Mouse (Mus musculus) thymus, adult 2 months (tissue): ENCODE measurements around the gene Inhbe. TPM values are rescaled to one million over a fixed set of nuclear protein-coding genes. Genes with fewer than 3 reads are reported as not detected.

ENCODE experiments used
- DNase-seq: peaks from one replicate; pipeline ENCODE4 v3.0.0; 2021
- H3K27ac ChIP-seq: fragments of 200-500 bp; 2 replicates; pipeline ENCODE4 v1.5.1; 2012; ENCODE audit warnings: low read length, control low read depth; ENCODE audit not compliant: control insufficient read depth, insufficient read depth
- H3K27me3 ChIP-seq: fragments of 200-500 bp; 2 replicates; pipeline ENCODE4 v1.6.1; 2012; ENCODE audit warnings: mild to moderate bottlenecking, low read length, moderate library complexity, mixed read lengths; ENCODE audit not compliant: control insufficient read depth, insufficient read depth
- H3K36me3 ChIP-seq: fragments of 200-500 bp; 2 replicates; pipeline ENCODE4 v1.6.1; 2012; ENCODE audit warnings: mild to moderate bottlenecking, low read length, moderate library complexity; ENCODE audit not compliant: control insufficient read depth, insufficient read depth
- H3K4me1 ChIP-seq: fragments of 200-500 bp; replicated peaks from 2 replicates; pipeline ENCODE4 v1.6.1; 2012; ENCODE audit warnings: low read length; ENCODE audit not compliant: control insufficient read depth, insufficient read depth
- H3K4me3 ChIP-seq: fragments of 200-500 bp; 2 replicates; pipeline ENCODE4 v1.5.1; 2012; ENCODE audit warnings: mild to moderate bottlenecking, low read length, control low read depth, moderate library complexity; ENCODE audit not compliant: control insufficient read depth, insufficient read depth
- CTCF ChIP-seq: fragments of 200-500 bp; IDR thresholded peaks from 2 replicates; pipeline ENCODE4 v1.5.1; 2012; ENCODE audit warnings: mild to moderate bottlenecking, control low read depth, low read length, moderate library complexity, borderline replicate concordance; ENCODE audit not compliant: control insufficient read depth, poor library complexity, insufficient read depth; ENCODE audit errors: extremely low read depth
- POLR2A ChIP-seq: fragments of 200-500 bp; IDR thresholded peaks from 2 replicates; pipeline ENCODE4 v1.6.1; 2012; ENCODE audit warnings: mild to moderate bottlenecking, low read length, control low read depth, moderate library complexity; ENCODE audit not compliant: control insufficient read depth, poor library complexity, insufficient read depth; ENCODE audit errors: extremely low read depth
- WGBS: fragments of 180-500 bp; shearing (Covaris S2); methylation state at CpG from one replicate; pipeline ENCODE4 v1.1.7; 2018; 5-methylcytosine and 5-hydroxymethylcytosine counted together
- polyA plus RNA-seq: library from polyadenylated mRNA; depleted of rRNA; stranded (reverse); fragments of >200 nt; gene quantifications from 2 replicates; pipeline ENCODE4 v1.2.3, GENCODE M21; 2012

The Inhbe gene
- polyA plus RNA-seq, 1 experiment: not detected

- H3K4me1 ChIP-seq: peaks cover 36% of the 10 kb centered on the region
- H3K27me3 ChIP-seq: peaks cover 28% of the 10 kb centered on the region
- no peak for TF ChIP-seq CTCF
- no peak for TF ChIP-seq POLR2A
- H3K4me3 ChIP-seq: no peak overlapping the region
- DNase-seq: no peak
- WGBS: 4% methylated on average over 27 of the region's 27 CpGs
- no peak overlapping the region for H3K27ac ChIP-seq
- no peaks in the 10 kb centered on the region for H3K36me3 ChIP-seq
These were observed 13.4 kb downstream of the Inhbe start for GRCm38 (mm10) chr10:127340577-127341359.

GRCm38 (mm10) chr10:127339683-127340576, 14.3 kb downstream of the Inhbe start:
- 1% methylated on average over 42 of the region's 42 CpGs for WGBS
- peaks cover 28% of the 10 kb centered on the region for H3K27me3 ChIP-seq
- H3K27ac ChIP-seq: no peak overlapping the region
- H3K36me3 ChIP-seq: no peaks in the 10 kb centered on the region
- peak overlapping the region; percentile 10; the same call in 1 of the 2 replicates for H3K4me3 ChIP-seq
- DNase-seq: no peak
- no peak for TF ChIP-seq POLR2A
- TF ChIP-seq CTCF: no peak
- H3K4me1 ChIP-seq: peaks cover 36% of the 10 kb centered on the region

GRCm38 (mm10) chr10:127338930-127339682, 15.1 kb downstream of the Inhbe start:
- H3K27me3 ChIP-seq: peaks cover 28% of the 10 kb centered on the region
- peak overlapping the region; percentile 10; the same call in 1 of the 2 replicates for H3K4me3 ChIP-seq
- DNase-seq: peak; percentile 88
- TF ChIP-seq CTCF (peak; percentile 62; the same call in 1 of the 2 replicates), POLR2A (no peak)
- no peak overlapping the region for H3K27ac ChIP-seq
- no peaks in the 10 kb centered on the region for H3K36me3 ChIP-seq
- WGBS: 2% methylated on average over 31 of the region's 31 CpGs
- H3K4me1 ChIP-seq: peaks cover 36% of the 10 kb centered on the region

- Histone ChIP-seq H3K36me3 (no peaks in the 10 kb centered on the region), H3K27me3 (peaks cover 28% of the 10 kb centered on the region), H3K27ac (no peak overlapping the region), H3K4me3 (no peak overlapping the region), H3K4me1 (peaks cover 36% of the 10 kb centered on the region)
- TF ChIP-seq CTCF: no peak
- no peak for TF ChIP-seq POLR2A
- WGBS: 34% methylated on average over 6 of the region's 6 CpGs
- DNase-seq: no peak
These were observed 16.6 kb downstream of the Inhbe start for GRCm38 (mm10) chr10:127337536-127338099.

DNA sequence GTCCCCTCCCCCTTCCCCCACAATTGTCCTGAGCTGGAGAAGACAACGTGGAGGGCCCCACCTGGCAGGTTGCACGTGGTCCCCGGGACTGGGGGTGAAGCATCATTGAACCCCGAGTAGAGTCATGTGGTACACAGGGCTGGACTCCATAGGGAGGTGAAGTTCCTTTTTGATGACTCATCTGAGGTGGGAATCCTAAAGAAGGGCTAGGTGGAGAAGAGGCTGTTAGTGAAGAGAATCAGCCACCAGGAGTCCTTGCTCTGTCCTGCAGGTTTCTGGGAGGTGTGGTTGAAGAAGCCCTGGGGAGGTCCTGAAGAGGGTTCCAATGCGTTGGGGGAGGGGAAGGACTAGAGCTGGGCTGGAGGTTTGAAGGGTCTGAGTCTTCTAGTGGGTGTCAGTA, 17.3 kb downstream of the Inhbe start:
- TF ChIP-seq CTCF: no peak
- no peak for TF ChIP-seq POLR2A
- DNase-seq: no peak
- Histone ChIP-seq H3K27ac (no peak overlapping the region), H3K4me1 (peaks cover 32% of the 10 kb centered on the region), H3K36me3 (no peaks in the 10 kb centered on the region), H3K27me3 (peaks cover 25% of the 10 kb centered on the region), H3K4me3 (no peak overlapping the region)
- WGBS: 48% methylated on average over 5 of the region's 5 CpGs

DNA sequence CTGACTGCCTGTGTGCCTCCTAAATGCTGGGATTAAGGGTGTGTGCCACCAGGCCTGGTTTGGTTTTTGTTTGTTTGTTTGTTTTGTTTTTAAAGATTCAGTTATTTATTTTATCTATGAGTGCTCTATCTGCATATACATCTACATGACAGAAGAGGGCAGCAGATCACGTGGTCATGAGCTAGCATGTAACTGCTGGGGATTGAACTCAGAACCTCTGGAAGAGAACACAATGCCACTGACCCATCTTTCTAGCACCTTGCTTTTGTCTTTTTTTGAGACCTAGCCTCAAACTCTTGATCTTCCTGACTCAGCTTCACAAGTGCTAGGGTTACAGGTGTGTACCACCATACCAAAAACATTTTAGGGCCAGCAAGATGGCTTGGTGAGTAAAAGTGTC, 18.9 kb downstream of the Inhbe start:
- DNase-seq: no peak
- H3K4me3 ChIP-seq: no peak overlapping the region
- WGBS: 41% methylated on average over 1 of the region's 1 CpGs
- no peak overlapping the region for H3K27ac ChIP-seq
- no peaks in the 10 kb centered on the region for H3K36me3 ChIP-seq
- peaks cover 21% of the 10 kb centered on the region for H3K4me1 ChIP-seq
- peaks cover 10% of the 10 kb centered on the region for H3K27me3 ChIP-seq
- TF ChIP-seq CTCF (no peak), POLR2A (no peak)
